Mouse (Mus musculus): ENCODE measurements around the gene Gal3st4. TPM values are rescaled to one million over a fixed set of nuclear protein-coding genes. Genes with fewer than 3 reads are reported as not detected.

Gene Gal3st4
- polyA plus RNA-seq, 1 experiment from 2014 or later = 4.5 TPM

DNA sequence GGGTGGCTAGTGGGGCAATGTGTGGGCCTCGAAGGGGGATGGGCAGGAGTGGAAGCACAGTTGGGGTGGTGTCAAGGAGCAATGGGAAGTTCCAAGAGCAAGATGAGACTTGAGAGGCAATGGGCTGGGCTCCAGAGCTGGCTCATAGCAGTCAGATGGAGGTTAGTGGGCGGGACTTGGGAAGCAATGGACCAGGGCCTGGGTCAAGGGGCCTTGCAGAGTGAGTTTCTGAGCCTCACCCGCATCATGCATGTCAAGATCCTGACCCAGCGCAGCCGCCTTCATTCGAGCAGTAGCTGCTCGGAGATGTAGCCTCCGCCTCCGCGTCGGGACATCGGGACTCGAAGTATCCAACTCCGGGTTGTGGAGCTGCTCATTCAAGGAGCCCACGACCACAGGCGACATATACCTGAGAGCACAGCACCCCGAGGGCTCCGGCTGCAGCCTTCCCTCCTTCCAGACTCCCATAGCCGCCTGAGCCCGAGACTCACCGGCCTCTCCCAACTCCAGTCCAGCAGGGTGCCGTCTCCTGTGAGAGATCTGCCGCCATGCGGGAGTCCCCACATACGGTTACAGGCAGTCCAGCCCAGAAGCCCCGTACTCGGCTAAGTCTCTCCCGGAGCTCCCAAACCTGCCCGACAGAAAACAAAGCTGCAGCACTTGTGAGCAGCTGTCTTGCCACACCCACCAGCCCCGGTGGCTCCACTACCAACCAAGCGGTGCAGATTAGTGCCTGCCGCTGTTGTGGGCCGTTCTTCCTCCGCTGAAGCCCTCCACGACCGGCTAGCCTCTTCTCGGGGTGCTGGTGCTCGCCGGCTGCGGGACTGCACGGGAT, 2.8 kb upstream of the Gal3st4 start:
- Histone ChIP-seq H3K36me3 (ENCODE audit: control insufficient read depth, insufficient read depth, low read length) (no peaks in the 10 kb centered on the region), H3K4me2 (replicated peaks; ENCODE audit: low read depth) (peak overlapping the region; percentile 49), H3K9me3 (ENCODE audit: control insufficient read depth, low read length) (0 out of 2 replicates have a peak, but pooled peaks cover 2% of the 10 kb centered on the region), H3K4me1 (replicated peaks; ENCODE audit: control insufficient read depth, insufficient read depth) (peaks cover 3% of the 10 kb centered on the region; the same call in 1 of the 2 replicates), H3K9ac (ENCODE audit: low read length) (peak overlapping the region; percentile 45; the same call in 1 of the 2 replicates), H3K27ac (replicated peaks) (peak overlapping the region; percentile 75), H3K4me3 (ENCODE audit: low read depth, low read length) (peak overlapping the region; percentile 20), H3K27me3 (ENCODE audit: control insufficient read depth, insufficient read depth, low read length) (no peaks in the 10 kb centered on the region)
- 33% methylated on average over 41 of the region's 41 CpGs for WGBS
- ATAC-seq (ENCODE audit: low FRiP score, low TSS enrichment) (no peak), DNase-seq (ENCODE audit: low spot score) (peak; percentile 56)
- TF ChIP-seq EP300 (optimal IDR thresholded peaks at IDR 0.05) (no peak), CTCF (IDR thresholded peaks at IDR 0.05; ENCODE audit: low read depth) (no peak)

DNA sequence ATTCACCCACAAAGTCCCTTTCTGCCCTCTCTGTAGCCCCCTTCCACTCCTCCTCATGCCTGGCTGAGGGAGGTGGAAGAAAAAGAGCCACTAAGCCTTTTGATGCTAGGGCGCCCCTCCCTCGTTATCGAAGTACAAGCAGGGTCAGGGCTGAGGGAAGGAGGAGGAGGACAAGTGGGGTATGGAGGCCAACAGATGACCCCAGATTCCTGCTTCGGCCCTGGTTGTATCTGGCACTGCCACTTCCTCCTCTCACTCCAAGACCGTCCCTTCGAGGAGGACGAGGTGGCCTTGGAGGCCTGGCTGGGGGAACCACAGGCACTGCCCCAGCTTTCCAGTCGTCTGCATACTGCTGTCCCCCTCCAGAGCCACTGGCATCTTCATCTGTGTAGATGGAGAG, 1.5 kb upstream of the Gal3st4 start:
- Histone ChIP-seq H3K4me2 (replicated peaks; ENCODE audit: low read depth) (no peak overlapping the region), H3K27ac (replicated peaks) (no peak overlapping the region), H3K36me3 (ENCODE audit: control insufficient read depth, insufficient read depth, low read length) (no peaks in the 10 kb centered on the region), H3K9ac (ENCODE audit: low read length) (no peak overlapping the region), H3K9me3 (ENCODE audit: control insufficient read depth, low read length) (no peaks in the 10 kb centered on the region), H3K27me3 (ENCODE audit: control insufficient read depth, insufficient read depth, low read length) (no peaks in the 10 kb centered on the region), H3K4me1 (replicated peaks; ENCODE audit: control insufficient read depth, insufficient read depth) (peaks cover 3% of the 10 kb centered on the region; the same call in 1 of the 2 replicates), H3K4me3 (ENCODE audit: low read depth, low read length) (no peak overlapping the region)
- DNase-seq (ENCODE audit: low spot score) (no peak), ATAC-seq (ENCODE audit: low FRiP score, low TSS enrichment) (no peak)
- no peak for TF ChIP-seq EP300 (optimal IDR thresholded peaks at IDR 0.05)
- no peak for TF ChIP-seq CTCF (IDR thresholded peaks at IDR 0.05; ENCODE audit: low read depth)
- WGBS = 79% methylated on average over 8 of the region's 8 CpGs

DNA sequence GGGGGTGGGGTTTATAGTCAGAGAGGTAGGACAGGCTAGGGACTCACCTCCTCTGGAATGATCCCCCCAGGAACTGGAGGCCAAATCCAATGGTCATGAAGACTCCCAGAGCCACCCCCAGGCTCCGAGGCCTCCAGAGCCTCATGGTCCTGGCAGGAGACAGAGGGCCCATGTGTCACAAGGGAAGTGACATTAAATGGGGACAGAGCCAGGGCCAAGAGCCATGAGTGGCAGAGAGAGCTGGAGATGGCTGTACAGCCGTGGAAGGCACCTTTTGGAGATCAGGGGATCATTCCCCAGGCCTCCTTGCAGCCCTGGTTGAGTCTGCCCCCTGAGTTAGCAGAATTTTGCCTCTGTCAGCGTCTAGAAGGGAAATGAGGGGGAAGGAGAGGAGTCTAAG, 1.4 kb downstream of the Gal3st4 start:
- H3K9me3 ChIP-seq (ENCODE audit: control insufficient read depth, low read length) = no peaks in the 10 kb centered on the region
- H3K36me3 ChIP-seq (ENCODE audit: control insufficient read depth, insufficient read depth, low read length) = no peaks in the 10 kb centered on the region
- H3K27me3 ChIP-seq (ENCODE audit: control insufficient read depth, insufficient read depth, low read length) = no peaks in the 10 kb centered on the region
- no peak overlapping the region for H3K4me3 ChIP-seq (ENCODE audit: low read depth, low read length)
- H3K27ac ChIP-seq (replicated peaks) = no peak overlapping the region
- no peak for DNase-seq (ENCODE audit: low spot score)
- ATAC-seq (ENCODE audit: low FRiP score, low TSS enrichment) = no peak
- no peak overlapping the region for H3K4me2 ChIP-seq (replicated peaks; ENCODE audit: low read depth)
- no peak for TF ChIP-seq EP300 (optimal IDR thresholded peaks at IDR 0.05)
- no peak for TF ChIP-seq CTCF (IDR thresholded peaks at IDR 0.05; ENCODE audit: low read depth)
- H3K9ac ChIP-seq (ENCODE audit: low read length) = no peak overlapping the region
- H3K4me1 ChIP-seq (replicated peaks; ENCODE audit: control insufficient read depth, insufficient read depth) = peaks cover 3% of the 10 kb centered on the region; the same call in 1 of the 2 replicates
- 59% methylated on average over 3 of the region's 3 CpGs for WGBS

DNA sequence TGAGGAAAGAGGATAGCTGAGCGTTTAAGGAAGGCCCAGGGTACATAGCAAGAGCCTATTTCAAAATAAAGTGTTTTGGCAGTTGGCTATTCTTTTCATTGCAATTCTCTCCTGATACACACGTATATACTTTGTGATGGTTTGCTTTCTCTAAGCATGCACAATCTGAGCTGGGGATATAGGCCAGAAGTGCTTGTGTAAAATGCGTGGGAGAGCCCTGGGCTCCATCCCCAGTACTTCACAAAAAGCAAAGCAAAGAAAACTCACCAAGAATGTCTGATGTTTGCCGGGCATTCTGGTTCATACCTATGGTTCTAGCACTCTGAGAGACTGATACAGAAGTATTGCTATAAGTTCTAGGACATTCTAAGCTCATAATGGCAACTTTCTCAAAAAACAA, 3.7 kb downstream of the Gal3st4 start:
- ATAC-seq (ENCODE audit: low FRiP score, low TSS enrichment) (no peak), DNase-seq (ENCODE audit: low spot score) (no peak)
- no peaks in the 10 kb centered on the region for H3K27me3 ChIP-seq (ENCODE audit: control insufficient read depth, insufficient read depth, low read length)
- TF ChIP-seq EP300 (optimal IDR thresholded peaks at IDR 0.05) = no peak
- no peak for TF ChIP-seq CTCF (IDR thresholded peaks at IDR 0.05; ENCODE audit: low read depth)
- H3K27ac ChIP-seq (replicated peaks) = no peak overlapping the region
- no peak overlapping the region for H3K9ac ChIP-seq (ENCODE audit: low read length)
- no peak overlapping the region for H3K4me2 ChIP-seq (replicated peaks; ENCODE audit: low read depth)
- H3K9me3 ChIP-seq (ENCODE audit: control insufficient read depth, low read length) = no peaks in the 10 kb centered on the region
- peaks cover 5% of the 10 kb centered on the region; the same call in 1 of the 2 replicates for H3K4me1 ChIP-seq (replicated peaks; ENCODE audit: control insufficient read depth, insufficient read depth)
- 65% methylated on average over 4 of the region's 4 CpGs for WGBS
- no peaks in the 10 kb centered on the region; the same call in 1 of the 2 replicates for H3K36me3 ChIP-seq (ENCODE audit: control insufficient read depth, insufficient read depth, low read length)
- no peak overlapping the region for H3K4me3 ChIP-seq (ENCODE audit: low read depth, low read length)

DNA sequence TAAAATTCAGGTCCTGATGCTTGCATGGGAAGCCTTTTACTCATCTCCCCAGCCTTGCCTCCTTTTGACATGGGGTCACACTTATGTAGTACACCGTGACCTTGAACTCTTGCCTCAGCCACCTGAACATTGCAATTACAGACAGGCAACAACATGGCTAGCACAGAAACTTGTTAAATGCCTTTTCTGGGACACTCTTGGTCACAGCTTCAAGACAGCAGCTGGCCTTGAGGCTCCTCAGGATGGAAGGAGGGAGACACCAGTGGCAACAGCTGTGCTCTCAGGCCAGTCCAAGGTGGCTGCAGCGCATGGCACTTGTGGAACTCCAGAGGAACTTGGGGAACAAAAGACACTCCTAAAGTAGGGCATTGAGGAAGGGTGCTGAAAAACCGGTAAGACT, 5.5 kb downstream of the Gal3st4 start:
- no peaks in the 10 kb centered on the region for H3K27me3 ChIP-seq (ENCODE audit: control insufficient read depth, insufficient read depth, low read length)
- H3K9ac ChIP-seq (ENCODE audit: low read length) = no peak overlapping the region
- ATAC-seq (ENCODE audit: low FRiP score, low TSS enrichment) = no peak
- DNase-seq (ENCODE audit: low spot score) = no peak
- 0 out of 2 replicates have a peak, but pooled peaks cover 5% of the 10 kb centered on the region for H3K4me1 ChIP-seq (replicated peaks; ENCODE audit: control insufficient read depth, insufficient read depth)
- H3K27ac ChIP-seq (replicated peaks) = no peak overlapping the region
- no peak overlapping the region for H3K4me3 ChIP-seq (ENCODE audit: low read depth, low read length)
- no peak for TF ChIP-seq CTCF (IDR thresholded peaks at IDR 0.05; ENCODE audit: low read depth)
- no peak for TF ChIP-seq EP300 (optimal IDR thresholded peaks at IDR 0.05)
- WGBS = 86% methylated on average over 3 of the region's 3 CpGs
- no peaks in the 10 kb centered on the region; the same call in 1 of the 2 replicates for H3K36me3 ChIP-seq (ENCODE audit: control insufficient read depth, insufficient read depth, low read length)
- no peaks in the 10 kb centered on the region for H3K9me3 ChIP-seq (ENCODE audit: control insufficient read depth, low read length)
- no peak overlapping the region for H3K4me2 ChIP-seq (replicated peaks; ENCODE audit: low read depth)

DNA sequence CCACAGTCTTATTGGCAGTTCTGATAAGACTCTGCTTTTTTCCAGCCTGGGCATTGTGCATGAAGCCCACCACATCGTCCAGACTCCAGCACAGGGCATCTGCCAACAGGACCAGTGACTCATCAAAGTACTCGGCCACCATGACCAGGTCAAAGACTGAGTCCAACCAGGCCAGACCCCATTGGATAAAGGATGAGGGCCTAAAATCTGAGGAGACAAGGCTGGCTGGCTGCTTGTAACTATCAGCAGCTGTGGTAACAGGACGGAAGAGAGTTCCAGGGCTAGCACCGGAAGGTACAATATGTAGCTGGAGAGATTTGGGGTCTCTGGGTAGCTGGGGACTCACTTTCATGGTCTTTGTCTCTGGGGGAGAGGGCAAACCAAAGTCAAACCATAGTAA, 6.9 kb downstream of the Gal3st4 start:
- Histone ChIP-seq H3K27ac (replicated peaks) (no peak overlapping the region), H3K4me1 (replicated peaks; ENCODE audit: control insufficient read depth, insufficient read depth) (0 out of 2 replicates have a peak, but pooled peaks cover 2% of the 10 kb centered on the region), H3K4me2 (replicated peaks; ENCODE audit: low read depth) (no peak overlapping the region), H3K4me3 (ENCODE audit: low read depth, low read length) (no peak overlapping the region), H3K36me3 (ENCODE audit: control insufficient read depth, insufficient read depth, low read length) (no peaks in the 10 kb centered on the region; the same call in 1 of the 2 replicates), H3K27me3 (ENCODE audit: control insufficient read depth, insufficient read depth, low read length) (no peaks in the 10 kb centered on the region), H3K9ac (ENCODE audit: low read length) (no peak overlapping the region), H3K9me3 (ENCODE audit: control insufficient read depth, low read length) (no peaks in the 10 kb centered on the region)
- no peak for DNase-seq (ENCODE audit: low spot score)
- 97% methylated on average over 4 of the region's 4 CpGs for WGBS
- TF ChIP-seq EP300 (optimal IDR thresholded peaks at IDR 0.05) = no peak
- no peak for TF ChIP-seq CTCF (IDR thresholded peaks at IDR 0.05; ENCODE audit: low read depth)
- ATAC-seq (ENCODE audit: low FRiP score, low TSS enrichment) = no peak
